Mouse (Mus musculus): ENCODE data around the gene Gm10570.

Gm10570 gene

GRCm38 (mm10) chr4:130270089-130270488, 38.4 kb downstream of the Gm10570 start:
- DNase-seq (ENCODE audit: low read depth, low spot score), result no peak
- no peaks in the 10 kb centered on the region for H3K36me3 ChIP-seq (ENCODE audit: control insufficient read depth, insufficient read depth, low read length, poor library complexity, severe bottlenecking)
- no peaks in the 10 kb centered on the region for H3K27me3 ChIP-seq (ENCODE audit: control insufficient read depth, insufficient read depth, low read length, poor library complexity, severe bottlenecking)

- Histone ChIP-seq H3K36me3 (ENCODE audit: control insufficient read depth, insufficient read depth, low read length, poor library complexity, severe bottlenecking) (no peaks in the 10 kb centered on the region), H3K27me3 (ENCODE audit: control insufficient read depth, insufficient read depth, low read length, poor library complexity, severe bottlenecking) (no peaks in the 10 kb centered on the region)
- DNase-seq (ENCODE audit: low read depth, low spot score), result no peak
These were observed 39.7 kb downstream of the Gm10570 start for GRCm38 (mm10) chr4:130268736-130269135.

GRCm38 (mm10) chr4:130267069-130267468, 41.4 kb downstream of the Gm10570 start:
- no peak for DNase-seq (ENCODE audit: low read depth, low spot score)
- Histone ChIP-seq H3K27me3 (ENCODE audit: control insufficient read depth, insufficient read depth, low read length, poor library complexity, severe bottlenecking) (no peaks in the 10 kb centered on the region), H3K36me3 (ENCODE audit: control insufficient read depth, insufficient read depth, low read length, poor library complexity, severe bottlenecking) (no peaks in the 10 kb centered on the region)

GRCm38 (mm10) chr4:130266601-130267000, 41.9 kb downstream of the Gm10570 start:
- Histone ChIP-seq H3K27me3 (ENCODE audit: control insufficient read depth, insufficient read depth, low read length, poor library complexity, severe bottlenecking) (no peaks in the 10 kb centered on the region), H3K36me3 (ENCODE audit: control insufficient read depth, insufficient read depth, low read length, poor library complexity, severe bottlenecking) (no peaks in the 10 kb centered on the region)
- no peak for DNase-seq (ENCODE audit: low read depth, low spot score)

- no peaks in the 10 kb centered on the region for H3K36me3 ChIP-seq (ENCODE audit: control insufficient read depth, insufficient read depth, low read length, poor library complexity, severe bottlenecking)
- H3K27me3 ChIP-seq (ENCODE audit: control insufficient read depth, insufficient read depth, low read length, poor library complexity, severe bottlenecking), result no peaks in the 10 kb centered on the region
- peak; percentile 61 for DNase-seq (ENCODE audit: low read depth, low spot score)
These were observed 43.6 kb downstream of the Gm10570 start for GRCm38 (mm10) chr4:130264698-130265349.

- H3K27me3 ChIP-seq (ENCODE audit: control insufficient read depth, insufficient read depth, low read length, poor library complexity, severe bottlenecking), result no peaks in the 10 kb centered on the region
- no peak for DNase-seq (ENCODE audit: low read depth, low spot score)
- no peaks in the 10 kb centered on the region for H3K36me3 ChIP-seq (ENCODE audit: control insufficient read depth, insufficient read depth, low read length, poor library complexity, severe bottlenecking)
These were observed 44.3 kb downstream of the Gm10570 start for GRCm38 (mm10) chr4:130264131-130264530.

- Histone ChIP-seq H3K27me3 (ENCODE audit: control insufficient read depth, insufficient read depth, low read length, poor library complexity, severe bottlenecking) (no peaks in the 10 kb centered on the region), H3K36me3 (ENCODE audit: control insufficient read depth, insufficient read depth, low read length, poor library complexity, severe bottlenecking) (no peaks in the 10 kb centered on the region)
- DNase-seq (ENCODE audit: low read depth, low spot score), result no peak
These were observed 48.1 kb downstream of the Gm10570 start for GRCm38 (mm10) chr4:130260406-130260805.

Measured in splenic B cell, adult 2 months (primary cell).